Mouse (Mus musculus) CD4-positive helper T cell, adult 2 months (primary cell): Measurements from ENCODE around the gene Tnk1.
A peak's percentile ranks its signal among the peaks of the same experiment; 100 is the strongest.

Source experiments
- DNase-seq: peaks from one replicate; pipeline ENCODE4 v3.0.0-alpha.2; 2012; ENCODE audit warnings: low read depth, missing footprints, low spot score

Tnk1 gene

DNA sequence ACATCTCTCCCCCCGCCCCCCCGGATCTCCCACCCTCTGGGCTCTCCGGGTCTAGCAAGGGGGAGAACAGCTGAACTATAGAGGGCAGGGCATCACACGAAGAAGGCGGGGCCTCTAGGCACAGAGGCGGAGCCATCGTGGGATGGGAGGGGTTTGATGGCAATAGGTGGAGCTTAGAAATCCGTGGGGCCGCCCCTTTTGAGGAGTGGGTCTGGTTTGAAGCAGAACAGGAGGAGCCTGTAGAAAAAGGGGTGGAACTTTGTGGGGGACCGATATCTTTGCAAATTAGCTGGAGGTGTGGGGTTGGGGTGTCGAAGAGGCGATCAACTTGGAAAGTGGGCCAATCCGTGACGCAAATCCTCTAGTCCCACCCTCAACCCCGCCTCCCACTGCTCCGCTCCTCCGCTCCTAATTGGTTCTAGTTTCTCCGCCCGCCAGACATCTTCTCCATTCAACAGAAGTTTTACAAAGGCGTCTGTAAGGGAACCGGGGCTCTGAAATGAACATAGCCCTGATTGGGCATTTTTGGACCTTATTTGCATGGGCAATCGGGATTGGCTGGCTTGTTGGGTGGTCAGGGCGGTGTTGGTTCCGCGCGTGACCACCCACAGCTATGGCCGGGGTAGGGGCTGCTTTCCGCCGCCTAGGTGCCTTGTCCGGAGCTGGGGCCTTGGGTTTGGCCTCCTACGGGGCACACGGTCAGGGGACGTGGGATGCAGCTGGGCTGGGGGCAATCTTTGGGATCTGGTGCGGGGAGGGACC, 20.4 kb downstream of the Tnk1 start, which contains the start of gene Tmem256:
Gene Tmem256, plus strand, starts transcription at position 563 of the 762 bp plus-strand sequence.
- DNase-seq, result peak; percentile 96

DNA sequence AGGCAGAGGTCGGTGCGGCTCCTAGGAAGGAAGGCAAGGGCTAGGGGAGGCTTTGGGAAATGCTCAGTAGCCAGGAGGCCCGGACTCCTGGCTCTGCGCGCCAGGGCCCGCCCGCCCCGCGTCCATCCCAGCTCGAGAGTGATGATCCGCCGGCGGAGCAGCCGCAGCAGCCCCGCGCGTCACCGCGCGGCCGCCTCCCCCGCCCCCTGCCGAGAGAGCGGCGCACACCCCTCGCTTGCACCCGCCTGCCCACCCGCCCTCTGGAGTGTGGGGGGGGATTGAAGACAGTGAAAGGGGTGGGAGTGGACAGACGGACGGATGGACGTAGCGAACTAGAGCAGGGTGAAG, 21.0 kb downstream of the Tnk1 start, which contains the start of gene Nlgn2:
Gene Nlgn2, minus strand, starts transcription at position 181 of the 348 bp plus-strand sequence.
- DNase-seq, result peak; percentile 86

DNA sequence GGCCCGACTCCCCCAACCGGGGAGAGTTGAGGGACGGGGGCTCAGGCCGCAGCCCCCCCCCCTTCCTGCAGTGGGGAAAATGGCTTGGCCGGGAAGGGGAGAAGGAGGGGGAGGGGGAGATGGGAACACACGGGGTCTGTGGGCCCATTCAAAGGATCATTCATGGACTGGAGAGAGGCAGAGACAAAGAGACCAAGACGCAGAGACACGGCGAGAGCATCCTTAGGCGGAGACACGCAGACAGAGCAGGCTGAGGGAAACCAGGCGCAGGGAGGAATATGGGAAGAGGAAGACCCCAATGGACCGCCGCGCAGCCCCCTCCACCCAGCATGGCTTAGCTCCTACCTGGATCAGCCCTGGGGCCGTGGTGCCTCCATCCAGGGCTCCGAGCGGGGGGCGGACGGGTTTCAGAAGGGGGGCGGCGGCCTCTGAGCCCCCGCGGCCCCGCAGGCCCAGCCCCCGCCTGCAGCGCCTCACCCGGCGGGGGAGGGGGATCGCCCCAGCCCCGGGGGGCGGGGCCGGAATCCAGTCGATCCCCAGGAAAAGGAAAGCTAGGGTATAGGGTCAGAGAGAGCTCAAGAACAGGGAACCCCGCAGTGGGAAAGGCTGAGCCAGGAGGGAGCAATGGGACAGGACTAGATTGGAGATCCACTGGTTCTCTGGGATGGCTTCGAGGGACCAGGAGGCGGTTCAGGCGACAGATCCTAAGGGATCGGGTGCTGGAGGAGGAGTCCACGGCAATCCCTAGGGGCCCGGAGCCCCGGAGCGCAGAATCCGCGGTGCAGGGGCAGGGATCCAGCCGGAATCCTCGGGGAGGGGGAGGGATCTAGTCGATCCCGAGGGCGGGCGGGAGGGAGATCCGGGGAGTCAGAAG, 21.6 kb downstream of the Tnk1 start:
- DNase-seq, result peak; percentile 44

DNA sequence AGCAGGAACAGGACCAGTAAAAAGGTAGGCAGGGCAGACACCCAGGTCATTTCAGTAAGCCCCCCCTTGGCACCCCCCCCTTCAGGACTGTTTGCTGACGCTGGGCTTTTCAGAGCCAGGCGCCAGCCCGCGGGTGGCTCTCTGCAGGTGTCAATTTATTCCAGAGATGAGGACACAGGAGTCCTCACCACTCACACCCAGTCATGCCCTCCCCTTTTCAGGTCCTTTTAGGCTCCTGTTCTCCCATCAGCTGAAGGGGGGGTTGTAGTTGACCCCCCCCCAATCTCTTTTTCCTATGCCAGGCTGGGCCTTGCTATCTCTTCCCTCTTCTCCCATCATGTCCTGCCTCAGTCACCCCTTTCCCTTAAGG, 22.6 kb downstream of the Tnk1 start:
- peak; percentile 38 for DNase-seq

DNA sequence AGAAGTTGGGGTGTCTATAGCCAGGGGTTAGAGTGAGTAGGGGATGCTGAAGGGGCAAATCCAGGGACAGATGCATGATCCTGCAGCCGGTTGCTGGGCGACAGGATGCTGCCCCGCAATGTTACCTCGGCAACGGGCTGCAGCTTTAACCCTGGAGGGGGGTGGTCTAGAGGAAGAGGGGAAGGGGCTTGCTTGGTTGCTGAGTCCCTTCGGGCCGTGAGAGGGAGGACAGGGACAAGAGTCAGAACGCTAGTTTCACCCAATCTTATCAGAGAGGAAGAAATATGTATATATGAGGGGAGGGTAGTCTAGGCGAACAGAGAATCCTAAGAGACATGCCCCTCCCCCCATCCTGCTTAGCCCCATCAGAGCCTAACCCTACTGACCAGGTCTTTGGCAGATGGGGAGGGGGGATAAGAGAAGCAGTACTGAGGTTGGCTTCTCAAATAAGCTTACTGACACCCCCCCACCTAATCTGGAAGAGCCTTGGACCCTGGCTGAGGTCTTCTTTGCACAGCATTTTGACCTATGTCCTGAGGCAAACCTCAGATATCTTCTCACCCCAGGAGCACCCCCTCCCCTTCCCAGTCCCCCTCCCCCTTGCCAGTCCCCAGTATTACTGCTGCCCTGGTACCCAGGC, 23.1 kb downstream of the Tnk1 start:
- no peak for DNase-seq

DNA sequence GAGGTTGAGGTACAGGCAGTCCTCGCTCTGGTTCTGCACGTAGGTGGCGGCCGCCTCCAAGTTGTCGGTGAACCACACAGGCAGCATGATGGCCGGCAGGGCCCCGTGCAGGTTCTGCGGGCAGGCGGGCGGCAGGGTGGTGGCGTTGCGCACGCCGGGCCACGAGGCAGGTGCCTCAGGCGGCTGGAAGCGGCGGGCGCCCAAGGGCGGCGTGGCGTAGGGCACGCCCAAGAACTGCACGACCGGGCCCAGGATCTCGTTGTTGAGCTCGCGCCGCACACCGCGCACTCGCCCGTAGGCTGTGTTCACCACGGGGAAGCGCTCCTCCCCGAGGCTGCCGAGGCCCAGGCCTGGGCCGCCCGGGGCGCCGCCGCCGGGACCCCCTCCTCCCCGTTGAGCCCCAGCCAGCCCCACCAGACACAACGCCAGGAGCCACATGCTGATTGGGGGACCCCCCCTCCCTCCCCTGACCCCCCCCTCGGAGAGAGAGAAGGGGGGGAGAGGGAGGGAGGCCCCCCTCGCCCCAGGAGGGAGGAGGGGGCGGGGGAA, 24.5 kb downstream of the Tnk1 start:
- peak; percentile 71 for DNase-seq

DNA sequence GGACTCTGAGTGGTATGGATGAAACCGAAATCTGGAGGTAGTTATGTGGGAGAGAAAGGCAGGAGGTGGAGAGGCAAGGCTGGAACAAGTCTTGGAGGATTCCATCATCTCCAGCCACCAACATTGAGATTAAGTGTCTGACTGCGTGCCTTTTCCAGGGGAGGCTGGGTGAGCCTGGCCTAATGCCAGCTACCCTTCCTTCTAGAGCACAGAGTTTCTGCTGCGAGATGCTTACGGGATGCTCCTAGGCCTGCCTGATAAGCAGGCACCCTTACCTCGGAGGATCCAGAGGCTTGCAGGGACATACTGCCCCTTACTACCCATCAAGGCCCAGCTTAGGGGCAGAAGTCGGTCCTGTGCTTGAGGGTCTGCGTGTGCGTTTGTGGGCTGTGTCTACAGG, 25.0 kb downstream of the Tnk1 start:
- no peak for DNase-seq

DNA sequence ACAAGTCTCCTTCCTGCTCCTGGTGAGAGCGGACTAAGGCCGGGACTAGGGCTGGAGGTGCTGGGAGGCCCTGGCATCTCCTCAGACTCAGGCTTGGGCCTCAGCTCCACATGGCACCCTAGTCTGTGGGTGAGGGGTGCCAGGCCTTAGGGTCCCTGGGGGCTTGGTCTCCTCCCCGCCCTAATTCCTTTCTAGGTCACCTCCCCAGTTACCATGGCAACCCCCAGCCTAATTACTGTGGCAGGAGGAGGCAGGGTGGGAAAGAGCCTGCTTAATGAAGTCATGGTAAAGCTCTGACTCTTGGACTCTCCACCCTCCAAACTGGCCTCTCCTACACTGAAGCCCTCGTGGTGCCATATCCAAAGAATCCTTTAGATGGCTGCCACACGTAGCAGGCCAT, 29.7 kb downstream of the Tnk1 start:
- no peak for DNase-seq

DNA sequence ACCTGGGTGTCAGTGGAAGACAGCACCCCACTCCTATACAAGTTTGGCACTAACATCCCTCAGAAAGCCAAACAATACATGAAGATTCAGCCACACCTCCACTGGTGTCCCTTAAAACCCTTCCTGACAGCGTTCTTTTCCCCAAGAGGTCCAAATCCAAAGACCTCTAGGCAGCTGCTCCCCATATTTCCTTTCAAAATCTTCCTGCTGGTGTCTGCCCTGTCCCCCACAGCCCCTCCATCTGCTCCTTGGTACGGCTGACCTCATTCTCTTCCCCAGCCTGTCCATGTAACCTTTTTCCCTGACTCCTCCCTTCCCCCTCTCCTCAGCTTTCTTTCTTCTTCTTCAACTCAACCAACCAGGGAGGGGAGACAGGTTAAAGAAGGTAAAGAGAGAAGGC, 35.1 kb downstream of the Tnk1 start:
- no peak for DNase-seq

DNA sequence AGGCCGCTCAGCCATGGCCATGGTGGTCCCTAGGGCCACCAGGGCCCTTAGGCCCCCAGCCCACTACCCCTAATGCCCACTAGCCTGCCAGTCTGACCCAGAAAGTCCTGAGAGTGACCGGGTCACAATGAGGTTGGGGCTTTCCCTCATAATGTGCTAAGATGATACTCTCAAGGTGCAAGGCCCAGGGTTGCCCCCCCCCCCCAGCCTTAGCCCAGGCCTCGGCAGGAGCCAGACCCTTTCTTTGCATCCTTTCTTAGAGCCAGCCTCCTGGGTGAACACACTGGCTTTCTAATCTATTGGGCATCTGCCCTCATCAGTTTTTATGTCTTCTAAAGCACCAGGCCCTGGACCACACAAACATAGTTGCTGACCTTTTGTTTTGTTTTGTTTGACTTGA, 36.5 kb downstream of the Tnk1 start, which contains the start of gene Spem1:
Gene Spem1, minus strand, starts transcription at position 101 of the 400 bp plus-strand sequence.
- no peak for DNase-seq

DNA sequence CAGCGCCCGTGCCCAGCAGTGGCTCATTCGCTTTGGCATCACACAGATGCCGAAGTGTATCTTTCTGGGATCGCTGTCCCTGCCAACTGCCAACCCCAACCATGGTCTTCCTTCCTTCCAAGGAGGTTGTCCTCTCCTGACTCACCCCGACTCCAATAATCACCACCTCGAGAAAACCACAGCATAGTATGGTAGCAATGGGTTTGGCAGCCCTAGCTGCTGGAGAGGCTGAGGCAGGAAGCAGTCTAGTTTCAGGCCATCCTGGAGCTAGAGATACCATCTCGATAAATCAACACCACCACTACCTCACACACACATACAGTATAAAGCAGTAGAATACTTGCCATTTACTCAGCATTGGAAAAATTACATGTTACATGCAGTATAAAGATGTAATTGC, 39.7 kb downstream of the Tnk1 start:
- no peak for DNase-seq

DNA sequence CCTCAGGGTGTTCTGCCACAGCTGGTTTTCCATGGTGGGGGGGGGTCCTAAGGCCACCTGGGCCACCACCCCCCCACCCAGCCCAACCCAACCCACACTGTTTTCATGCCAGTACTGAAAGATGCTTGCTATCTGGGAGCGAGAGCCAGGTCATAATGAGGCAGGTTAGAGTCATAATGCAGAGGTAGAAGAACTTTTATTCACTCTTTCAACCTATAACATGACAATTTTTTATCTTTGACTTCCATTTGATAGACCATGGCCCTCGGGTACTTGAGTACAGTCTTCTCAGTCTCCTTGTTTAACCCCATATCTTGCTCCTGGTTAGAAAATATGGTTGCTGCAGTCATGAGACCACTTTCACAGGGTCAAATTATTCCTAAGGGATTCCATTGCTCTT, 40.2 kb downstream of the Tnk1 start, which contains the start of gene Spem2:
Gene Spem2, minus strand, starts transcription at position 101 of the 400 bp plus-strand sequence.
- no peak for DNase-seq

DNA sequence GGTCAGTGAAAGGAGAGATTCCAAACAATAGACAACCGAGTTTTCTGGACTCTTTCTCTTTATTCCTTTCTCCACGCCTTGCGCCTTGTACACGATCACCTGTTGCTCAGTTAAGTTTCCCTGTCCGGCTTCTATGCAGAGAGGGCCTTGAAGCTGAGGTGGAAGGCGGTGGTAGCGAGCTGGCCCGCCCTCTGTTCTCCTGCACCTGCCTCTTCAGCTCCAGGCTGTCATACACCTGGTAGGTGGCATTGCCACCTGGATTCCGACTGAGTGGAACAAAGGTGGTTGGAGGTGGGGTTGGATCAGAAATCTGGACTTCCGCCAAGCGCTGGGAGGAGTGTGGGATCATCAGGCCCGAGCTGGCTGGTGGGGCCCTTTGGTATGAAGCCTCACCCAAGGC, 42.0 kb downstream of the Tnk1 start:
- no peak for DNase-seq

DNA sequence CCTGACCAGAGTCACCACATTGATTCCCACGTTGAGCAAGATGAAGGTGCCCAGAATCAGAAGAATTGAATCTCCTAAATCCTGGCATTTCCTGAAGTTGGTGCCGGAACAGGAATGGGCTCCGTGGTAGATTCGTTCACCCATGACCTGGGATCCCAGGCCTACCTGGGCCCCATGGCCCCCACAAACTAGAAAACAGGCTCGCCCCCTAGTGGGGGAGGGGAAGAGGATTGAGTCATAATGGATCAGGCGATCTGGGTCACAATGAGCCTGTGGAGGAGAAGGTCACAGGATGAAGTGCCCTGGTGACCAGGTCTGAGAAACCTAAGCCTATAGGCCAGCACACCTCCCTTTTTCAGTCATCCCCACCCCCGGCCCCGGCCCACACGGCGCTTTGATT, 43.4 kb downstream of the Tnk1 start, which contains the start of gene Gm39566:
Gene Gm39566, minus strand, starts transcription at position 144 of the 400 bp plus-strand sequence.
- DNase-seq, result no peak

DNA sequence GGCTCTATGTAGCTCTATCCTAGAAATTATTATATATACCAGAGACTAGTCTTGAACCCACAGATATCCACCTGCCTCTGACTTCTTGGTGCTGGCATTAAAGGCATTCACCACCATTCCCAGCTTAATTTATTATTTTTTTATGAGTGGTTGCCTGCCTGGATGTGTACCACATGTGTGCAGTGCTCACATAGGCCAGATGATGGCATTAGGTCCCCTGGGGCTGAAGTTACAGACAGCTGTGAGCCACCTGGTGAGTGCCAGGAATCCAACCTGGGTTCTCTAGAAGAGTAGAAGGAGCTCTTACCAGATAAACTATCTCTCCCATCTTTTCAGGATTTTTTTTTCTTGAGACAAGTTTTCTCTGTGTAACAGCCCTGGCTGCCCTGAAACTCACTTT, 48.2 kb downstream of the Tnk1 start:
- DNase-seq, result no peak

DNA sequence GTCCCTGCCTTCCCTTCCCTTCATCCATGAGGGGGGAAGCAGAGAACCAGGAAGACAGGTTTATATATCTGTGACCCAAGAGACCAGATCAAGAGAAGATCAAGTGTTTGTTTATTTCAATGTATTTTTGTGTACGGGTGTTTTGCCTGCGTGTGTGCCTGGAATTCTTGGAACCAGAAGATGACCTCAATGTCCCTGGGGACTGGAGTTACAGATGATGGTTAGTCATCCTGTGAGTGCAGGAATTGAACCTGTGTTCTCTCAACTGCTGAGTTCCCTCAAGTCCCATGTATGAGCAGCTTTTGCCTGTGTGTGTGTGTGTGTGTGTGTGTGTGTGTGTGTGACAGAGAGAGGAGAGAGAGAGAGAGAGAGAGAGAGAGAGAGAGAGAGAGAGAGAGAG, 50.9 kb downstream of the Tnk1 start:
- no peak for DNase-seq

DNA sequence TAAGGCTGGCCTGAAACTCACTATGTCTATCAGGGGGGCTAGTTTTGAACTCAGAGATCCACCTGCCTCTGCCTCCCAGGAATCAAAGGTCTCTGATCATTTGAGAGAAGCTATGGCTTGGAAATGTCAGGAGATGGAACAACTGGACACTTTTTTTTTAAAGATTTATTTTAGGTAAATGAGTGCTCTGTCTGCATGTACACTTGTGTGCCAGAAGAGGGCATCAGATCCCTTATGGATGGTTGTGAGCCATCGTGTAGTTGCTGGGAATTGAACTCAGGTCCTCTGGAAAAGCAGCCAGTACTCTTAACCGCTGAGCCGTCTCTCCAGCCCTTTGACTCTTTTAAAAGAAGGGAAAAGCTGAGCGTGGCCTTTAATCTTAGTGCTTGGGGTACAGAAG, 52.2 kb downstream of the Tnk1 start:
- no peak for DNase-seq

DNA sequence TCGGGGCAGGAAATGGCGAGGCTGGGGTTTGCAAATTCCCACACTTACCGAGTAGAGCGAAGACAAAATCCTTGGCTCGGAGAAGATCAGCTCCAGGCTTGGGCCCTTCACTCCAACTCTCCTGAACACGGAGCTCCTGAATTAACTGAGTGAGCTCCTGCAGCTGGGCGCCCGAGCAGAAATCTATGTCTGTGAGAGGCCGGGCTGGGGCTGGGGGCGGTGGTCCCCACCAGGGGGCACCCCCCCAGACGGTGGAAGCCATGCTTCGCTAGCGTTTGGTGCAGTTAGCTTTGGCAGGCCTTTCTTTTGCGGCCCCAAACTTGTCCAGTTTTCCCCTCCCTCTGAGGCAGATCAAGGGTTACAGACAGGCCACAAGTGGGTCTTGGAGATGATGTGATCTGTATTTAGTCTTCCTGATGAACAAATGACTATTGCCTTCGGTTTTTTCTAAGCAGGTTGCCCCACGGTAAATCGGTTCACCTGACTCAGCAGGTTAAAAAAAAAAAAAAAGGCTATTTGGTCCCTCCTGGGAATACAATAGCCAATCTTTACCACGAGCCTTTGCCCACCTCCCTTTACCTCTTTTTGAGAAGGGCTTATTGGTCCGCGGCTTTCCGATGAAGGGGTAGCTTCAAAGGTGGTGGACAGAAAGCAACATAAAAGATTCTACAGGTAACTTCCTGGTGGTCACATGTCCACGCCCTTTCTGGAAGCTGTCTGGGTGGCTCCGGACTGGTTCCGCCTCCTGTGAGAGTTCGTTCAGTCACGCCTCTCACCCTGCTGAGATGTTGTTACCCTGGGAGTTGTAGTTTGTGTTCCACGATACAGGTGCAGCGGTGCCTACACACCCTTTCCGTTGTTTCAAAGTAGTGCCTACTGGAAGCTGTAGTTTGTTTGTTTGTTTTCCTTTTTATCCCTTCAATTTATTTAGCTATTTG, 53.3 kb downstream of the Tnk1 start, which contains the start of gene Tmem102:
Gene Tmem102, minus strand, starts transcription at position 653 of the 938 bp plus-strand sequence.
- no peak for DNase-seq

DNA sequence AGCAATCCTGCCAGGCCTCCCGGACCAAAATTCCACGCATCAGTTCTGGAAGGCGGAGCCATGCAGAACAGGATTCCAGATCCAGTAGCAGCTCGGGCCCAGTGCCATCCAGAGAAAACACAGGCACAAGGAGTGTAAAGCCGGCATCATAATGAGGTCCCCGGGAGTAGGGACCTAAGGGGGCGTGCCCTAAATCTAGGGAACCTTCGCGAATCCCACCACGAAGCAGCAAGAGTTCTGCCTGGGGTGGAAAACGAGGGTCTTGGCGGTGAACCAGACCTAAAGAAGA, 53.9 kb downstream of the Tnk1 start:
- no peak for DNase-seq

DNA sequence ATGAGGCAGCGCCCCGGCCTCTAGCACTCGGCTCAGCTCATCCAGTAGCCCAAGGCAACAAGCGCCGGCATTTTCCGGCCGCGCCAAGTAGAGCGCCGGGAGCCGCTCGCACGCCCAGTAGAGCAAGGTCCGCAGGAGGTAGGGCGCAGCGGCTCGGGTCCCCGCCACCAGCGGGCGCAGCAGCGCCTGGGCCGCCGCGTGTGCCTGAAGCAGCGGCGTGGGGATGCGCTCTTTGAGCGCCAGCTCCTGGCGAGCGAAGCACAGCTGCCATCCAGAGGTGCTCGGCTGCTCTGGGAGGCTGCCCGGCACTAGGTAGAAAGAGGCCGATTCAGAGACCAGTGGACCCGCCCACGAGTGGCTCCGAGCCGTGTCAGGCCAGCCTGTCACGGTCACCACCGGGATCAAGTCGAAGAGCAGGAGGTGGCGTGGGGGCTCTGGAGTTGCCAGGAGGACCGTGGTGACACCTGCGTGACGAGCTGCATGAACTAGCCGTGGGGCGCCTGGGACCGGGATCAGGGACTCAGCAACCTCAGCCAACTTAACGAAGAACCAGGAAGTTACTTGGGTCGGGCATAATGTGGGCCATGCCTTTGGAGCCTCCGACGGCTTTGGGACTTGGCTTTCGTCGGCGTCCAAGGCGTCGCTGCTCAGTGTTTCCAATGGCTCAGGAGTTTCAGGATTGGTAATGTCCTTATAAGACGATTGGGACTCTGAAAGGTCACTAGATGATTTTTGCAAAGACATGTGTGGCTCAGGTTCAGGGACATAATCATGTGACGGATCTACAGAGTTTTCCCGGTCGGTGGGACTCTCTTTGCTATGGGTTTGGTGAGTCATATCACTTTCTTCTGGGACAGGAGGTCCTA, 54.5 kb downstream of the Tnk1 start:
- DNase-seq, result peak; percentile 80
